Mouse (Mus musculus): ENCODE results near the gene Fcrla.

Gene Fcrla

DNA sequence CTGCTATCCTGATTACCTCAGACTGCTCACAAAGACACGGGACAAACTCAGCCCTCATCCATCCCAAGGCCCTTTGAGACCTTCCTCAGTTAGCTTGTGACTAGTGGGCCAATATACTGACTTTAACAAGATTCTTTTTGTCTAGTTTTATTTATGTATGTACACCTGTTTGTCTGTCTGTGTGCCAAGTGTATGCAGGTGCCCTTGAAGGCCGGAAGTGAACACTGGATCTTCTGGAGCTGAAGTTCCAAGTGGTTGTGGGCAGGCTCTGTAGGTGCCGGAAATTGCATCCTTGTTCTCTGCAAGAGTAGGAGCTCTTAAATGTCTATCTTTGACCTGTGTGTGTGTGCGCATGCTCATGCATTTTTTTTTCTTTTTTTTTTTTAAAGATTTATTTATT is 1.9 kb upstream of the Fcrla start:
- in situ Hi-C loops (cut with MseI, MboI) = no loop called here

DNA sequence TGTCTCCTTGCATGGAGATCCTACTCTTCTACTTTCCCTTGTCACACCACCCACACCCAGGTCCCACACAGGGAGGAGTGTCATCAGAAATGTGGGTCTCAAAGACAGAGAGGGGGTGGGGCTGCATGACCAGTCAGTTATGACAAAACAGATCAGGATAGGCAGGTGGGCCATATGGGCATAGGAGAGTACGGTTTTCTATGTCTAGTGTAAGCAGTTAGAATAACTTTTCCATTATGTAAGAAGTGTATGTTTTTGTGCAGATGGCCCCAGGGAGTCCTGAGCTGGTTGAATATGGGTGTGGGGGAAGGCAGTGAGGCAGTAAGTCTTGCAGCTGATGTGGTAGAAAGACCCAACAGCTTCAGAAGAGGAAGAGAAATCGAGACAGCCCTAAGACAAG is 1.1 kb upstream of the Fcrla start:
- in situ Hi-C loops (cut with MseI, MboI) = no loop called here

DNA sequence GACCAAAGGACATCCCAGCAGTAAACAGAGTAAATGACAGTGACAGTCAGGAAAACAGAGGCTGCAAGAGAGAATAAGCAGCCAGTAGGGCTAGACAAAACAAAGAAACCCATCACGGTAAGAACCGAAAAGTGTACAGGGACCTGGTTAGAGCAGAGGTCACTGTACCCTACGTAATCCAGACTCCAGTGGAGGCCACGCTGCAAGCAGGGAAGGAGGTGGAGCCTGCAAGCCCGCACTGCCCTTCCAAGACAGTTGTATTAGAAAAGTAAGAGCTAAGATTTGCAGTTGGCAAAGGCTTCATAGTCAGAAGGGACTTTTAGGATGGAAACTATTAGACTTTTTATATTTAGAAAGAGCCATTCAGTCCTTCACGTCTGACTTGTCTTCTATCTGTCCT is 442 bp downstream of the Fcrla start:
- in situ Hi-C loops (cut with MseI, MboI) = no loop called here

DNA sequence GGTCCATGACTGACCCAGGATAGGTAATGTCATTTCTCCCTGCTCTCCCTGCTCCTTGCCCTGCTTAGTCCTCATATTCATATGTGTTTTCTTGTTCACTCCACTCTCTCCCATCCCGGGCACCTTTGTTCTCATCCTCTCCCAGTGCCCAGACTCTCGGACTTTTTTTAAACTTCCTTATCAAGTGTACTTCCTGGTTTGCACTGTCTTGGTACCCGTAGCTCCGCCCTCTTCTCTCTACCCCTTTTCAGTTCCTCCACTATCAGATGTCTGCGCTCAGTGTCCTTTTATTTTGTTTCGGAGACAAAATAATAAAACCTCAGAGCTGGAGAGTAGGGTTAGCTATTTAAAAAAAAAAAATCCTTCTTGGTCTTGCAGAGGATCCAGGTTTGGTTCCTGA is 2.9 kb downstream of the Fcrla start:
- in situ Hi-C loops (cut with MseI, MboI) = no loop called here

DNA sequence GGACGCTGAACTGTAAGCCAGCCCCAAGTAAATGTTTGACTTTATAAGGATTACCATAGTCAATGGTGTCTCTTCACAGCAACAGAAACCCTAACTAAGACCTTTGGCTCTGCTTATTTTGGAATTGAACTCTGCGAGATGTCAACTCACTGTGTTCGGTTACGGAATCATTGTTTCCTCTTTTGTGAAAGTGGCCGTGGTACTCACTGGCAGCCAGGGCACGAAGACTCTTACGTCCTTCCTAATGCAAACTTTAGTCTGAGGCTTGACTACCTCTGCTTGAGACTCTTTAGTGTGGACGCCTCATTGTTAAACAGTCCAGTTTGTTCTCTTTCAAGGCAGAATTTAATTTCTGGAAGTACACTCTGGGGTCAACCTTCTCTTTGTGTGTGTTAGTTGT is 8.1 kb downstream of the Fcrla start:
- in situ Hi-C loops (cut with MseI, MboI) = no loop called here

DNA sequence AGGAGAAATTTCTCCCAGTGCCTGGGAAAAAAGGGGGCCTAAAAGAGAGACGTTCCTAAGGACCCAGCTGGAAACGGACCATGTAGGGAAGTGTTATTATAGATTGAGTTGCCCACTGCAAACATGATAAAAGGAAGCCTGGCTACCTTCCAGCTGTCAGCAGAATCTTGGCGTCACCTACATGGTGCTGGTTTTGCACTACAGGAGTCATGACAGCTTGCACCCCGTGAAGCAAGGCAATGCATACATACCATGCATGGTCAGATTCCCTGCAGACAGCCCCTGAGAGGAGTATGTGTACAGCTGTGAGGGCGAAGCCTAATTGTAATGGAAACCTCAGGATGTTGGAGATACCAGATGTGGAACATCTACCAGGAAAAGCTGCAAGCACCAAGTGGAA is 11.7 kb downstream of the Fcrla start:
- in situ Hi-C loops (cut with MseI, MboI) = no loop called here

- in situ Hi-C loops (cut with MseI, MboI) = no loop called here
Measured at GRCm38 (mm10) chr1:170912891-170913615, 14.3 kb downstream of the Fcrla start, which contains the start of gene Fcrlb. TSS of gene Fcrlb (minus strand) at chr1:170912941.

GRCm38 (mm10) chr1:170911907-170912660 is 15.3 kb downstream of the Fcrla start:
- in situ Hi-C loops (cut with MseI, MboI) = no loop called here

GRCm38 (mm10) chr1:170908341-170908740 is 19.0 kb downstream of the Fcrla start:
- in situ Hi-C loops (cut with MseI, MboI) = no loop called here

- in situ Hi-C loops (cut with MseI, MboI) = no loop called here
Measured at GRCm38 (mm10) chr1:170907456-170908191, 19.8 kb downstream of the Fcrla start.

DNA sequence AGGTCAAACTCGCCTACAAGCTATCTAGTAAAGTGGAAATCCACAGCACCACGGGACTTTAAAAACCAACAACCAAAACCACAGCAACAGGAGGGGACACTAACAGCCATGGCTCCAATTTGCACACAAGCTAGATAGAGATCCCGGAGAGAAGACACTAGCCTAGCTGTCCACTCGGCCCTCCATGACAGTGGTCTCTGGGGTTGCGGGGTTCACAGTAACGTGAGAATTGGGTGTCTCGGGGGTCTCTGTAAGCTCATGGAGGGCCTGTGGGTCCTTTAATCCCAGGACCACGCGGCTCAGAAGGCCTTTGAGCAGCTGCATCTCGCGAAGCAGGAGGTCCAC is 20.3 kb downstream of the Fcrla start:
- in situ Hi-C loops (cut with MseI, MboI) = no loop called here

- in situ Hi-C loops (cut with MseI, MboI) = no loop called here
Measured at GRCm38 (mm10) chr1:170903485-170903884, 23.9 kb downstream of the Fcrla start.

- in situ Hi-C loops (cut with MseI, MboI) = no loop called here
Measured at GRCm38 (mm10) chr1:170901536-170902238, 25.7 kb downstream of the Fcrla start.

- in situ Hi-C loops (cut with MseI, MboI) = no loop called here
Measured at GRCm38 (mm10) chr1:170900799-170901467, 26.4 kb downstream of the Fcrla start.

GRCm38 (mm10) chr1:170898413-170899075 is 28.8 kb downstream of the Fcrla start:
- in situ Hi-C loops (cut with MseI, MboI) = loop anchor here (5.0 kb wide), 1 partner anchor 99 kb away; no protein-coding TSS in a partner anchor

DNA sequence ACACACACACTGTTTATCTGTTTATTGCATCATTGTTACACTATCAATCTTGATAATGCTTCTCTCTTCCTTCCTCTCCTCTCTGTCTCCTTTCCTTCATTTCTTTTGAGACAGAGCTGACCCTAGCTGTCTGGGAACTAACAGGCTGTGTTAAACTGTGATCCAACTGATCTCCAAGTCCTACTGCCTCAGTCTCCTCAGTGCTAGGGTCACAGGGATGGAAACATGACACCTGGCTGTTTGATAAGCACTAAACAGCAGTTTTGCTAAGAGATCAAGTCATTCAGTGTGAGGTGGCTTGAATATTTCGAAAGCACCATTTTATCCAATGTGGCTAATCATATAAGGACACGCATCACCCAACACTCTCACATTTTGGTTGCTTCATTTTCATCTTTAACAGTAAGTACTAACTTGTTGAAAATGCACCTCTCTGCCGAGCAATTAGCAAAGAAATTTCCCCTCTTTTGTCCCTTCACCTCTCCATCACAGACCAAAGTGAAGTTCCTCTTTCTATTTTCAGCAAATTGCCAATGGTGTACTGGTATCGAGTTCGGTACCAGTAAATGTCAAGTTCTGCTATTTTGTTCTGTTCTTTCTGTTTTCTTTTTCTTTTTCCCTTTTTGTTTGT is 30.6 kb downstream of the Fcrla start:
- in situ Hi-C loops (cut with MseI, MboI) = loop anchor here (5.0 kb wide), 1 partner anchor 101 kb away; no protein-coding TSS in a partner anchor

GRCm38 (mm10) chr1:170894603-170895602 is 32.5 kb downstream of the Fcrla start:
- in situ Hi-C loops (cut with MseI, MboI) = loop anchor here (5.0 kb wide), 1 partner anchor 102 kb away; no protein-coding TSS in a partner anchor

DNA sequence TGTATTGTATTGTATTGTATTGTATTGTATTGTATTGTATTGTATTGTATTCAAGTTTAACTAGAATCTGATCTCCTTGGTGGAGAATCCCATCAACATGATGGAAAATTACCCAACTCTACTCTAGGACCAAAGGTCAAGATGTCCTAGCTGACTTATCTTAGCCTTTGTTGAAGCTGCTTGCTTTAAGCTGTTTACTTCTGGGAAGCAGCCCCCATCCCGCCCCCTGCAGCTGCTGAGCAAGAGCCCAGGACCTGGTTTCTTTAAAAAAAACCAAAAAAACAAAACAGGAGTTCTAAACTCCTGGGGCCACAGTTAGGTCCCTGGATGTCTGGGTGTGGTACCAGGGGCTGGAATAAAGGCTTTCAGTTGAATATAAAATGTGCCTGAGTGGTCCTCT is 35.1 kb downstream of the Fcrla start:
- in situ Hi-C loops (cut with MseI, MboI) = no loop called here

- in situ Hi-C loops (cut with MseI, MboI) = no loop called here
Measured at GRCm38 (mm10) chr1:170891646-170892045, 35.7 kb downstream of the Fcrla start.

All from mouse trophoblast stem cell (cell line).